In the genomic region with DNA sequence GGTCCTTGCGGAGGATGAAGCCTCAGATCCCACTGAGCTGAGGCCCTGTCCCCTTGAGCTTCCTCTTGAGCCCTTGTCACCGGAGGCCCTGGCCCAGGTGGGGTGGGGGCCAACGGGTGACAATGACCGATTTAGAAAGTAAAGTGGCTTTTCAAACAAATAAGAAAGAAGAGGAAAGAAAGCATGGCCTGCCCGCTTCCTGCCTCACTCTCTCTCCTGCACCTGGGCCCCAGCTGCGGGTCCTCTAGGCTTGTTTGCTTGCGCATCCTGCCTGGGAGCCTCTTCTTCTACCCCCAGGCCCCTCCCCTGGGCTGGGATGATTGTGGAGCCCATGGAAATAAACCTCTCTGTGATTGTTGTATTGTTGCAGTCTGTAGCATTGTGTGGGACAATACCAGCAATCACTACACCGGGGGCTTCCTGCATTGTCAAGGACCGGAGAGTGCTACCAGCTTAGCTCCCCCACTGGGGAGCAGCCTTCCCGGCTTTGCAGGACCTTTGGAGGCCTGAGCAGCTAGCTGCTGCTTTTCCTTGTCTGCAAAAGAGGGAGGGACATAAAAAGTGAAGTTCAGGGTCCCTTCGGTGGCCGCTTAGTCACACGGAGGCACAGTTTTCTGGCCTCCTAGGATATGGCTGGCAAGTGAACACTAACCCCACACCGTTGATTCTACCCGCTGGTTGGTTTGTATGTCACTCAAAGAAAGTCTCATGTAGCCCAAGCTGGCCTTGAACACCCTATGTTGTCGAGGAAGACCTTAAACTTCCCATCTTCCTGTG, we compare ENCODE assay signal across 9 mouse cellular contexts. TPM values are rescaled to one million over a fixed set of nuclear protein-coding genes. Genes with fewer than 3 reads are reported as not detected.
DNase-seq lines count a peak whose midpoint lies in the region; ATAC-seq lines count a peak whose summit lies in the region.
"Had no signal": no experiment of that assay in that cellular context is flagged by ENCODE, and none has a peak within 500 bp of the region (broad histone marks: within the 10 kb centered on the region; RNA-seq: fewer than 3 reads in every experiment).

No protein-coding gene starts in this region.

- H3K4me1 ChIP-seq in lung, embryonic 16.5 days (replicated peaks; ENCODE audit: control insufficient read depth, insufficient read depth, low read length) = peaks cover 8% of the 10 kb centered on the region
- peaks cover 15% of the 10 kb centered on the region for H3K4me1 ChIP-seq in limb, embryonic 12.5 days (replicated peaks)

- H3K9me3 ChIP-seq in lung, embryonic 16.5 days (ENCODE audit: control insufficient read depth, low read length) = 0 out of 2 replicates have a peak, but pooled peaks cover 3% of the 10 kb centered on the region
- H3K9me3 ChIP-seq in limb, embryonic 12.5 days = peaks cover 11% of the 10 kb centered on the region; the same call in 1 of the 2 replicates

- H3K4me2 ChIP-seq in lung, embryonic 16.5 days (ENCODE audit: low read depth, low read length) = no peak overlapping the region
- H3K4me2 ChIP-seq in limb, embryonic 12.5 days = no peak overlapping the region

- no peaks in the 10 kb centered on the region for H3K36me3 ChIP-seq in lung, embryonic 16.5 days (ENCODE audit: control insufficient read depth, insufficient read depth, low read length)
- no peaks in the 10 kb centered on the region for H3K36me3 ChIP-seq in limb, embryonic 12.5 days

- H3K27me3 ChIP-seq in lung, embryonic 16.5 days (ENCODE audit: control insufficient read depth, insufficient read depth, low read depth, low read length) = no peaks in the 10 kb centered on the region
- H3K27me3 ChIP-seq in limb, embryonic 12.5 days = no peaks in the 10 kb centered on the region

- peak; percentile 68 for DNase-seq in adrenal gland, adult 2 months
- no peak for DNase-seq in adrenal gland, postnatal 4 days (ENCODE audit: low spot score in 2 of 2)
- DNase-seq in lung, postnatal 14 days = no peak
- peak; percentile 94 for DNase-seq in thymus, postnatal 0 days (ENCODE audit: low spot score)
- DNase-seq in frontal cortex, postnatal 10 days (ENCODE audit: low spot score in 2 of 2) = no peak
- DNase-seq in cerebellum, postnatal 25 days = no peak

- H3K4me3 ChIP-seq in lung, embryonic 16.5 days (ENCODE audit: low read length) = no peak overlapping the region
- H3K4me3 ChIP-seq in limb, embryonic 12.5 days (replicated peaks) = no peak overlapping the region

- H3K27ac ChIP-seq in lung, embryonic 16.5 days (ENCODE audit: low read length) = peak overlapping the region; percentile 44
- peak overlapping the region; percentile 51 for H3K27ac ChIP-seq in limb, embryonic 12.5 days
- H3K27ac ChIP-seq: macrophage had no signal

- WGBS in lung, embryonic 16.5 days = 41% methylated on average over 16 of the region's 16 CpGs
- 58% methylated on average over 16 of the region's 16 CpGs for WGBS in limb, embryonic 12.5 days

- peak; percentile 64 for ATAC-seq in lung, embryonic 16.5 days (ENCODE audit: low read depth)
- ATAC-seq in limb, embryonic 12.5 days (ENCODE audit: insufficient number of reproducible peaks, insufficient read depth, low FRiP score, low TSS enrichment, low read depth) = no peak

- H3K9ac ChIP-seq in lung, embryonic 16.5 days (ENCODE audit: low read length) = no peak overlapping the region
- no peak overlapping the region for H3K9ac ChIP-seq in limb, embryonic 12.5 days (replicated peaks)

RNA-seq across cellular contexts. Expression of gene Rpl11, which starts 35.9 kb away (rescaled TPM):
- 100 to 1,000 TPM; 582 to 615 TPM for total RNA-seq in adrenal gland, adult 2 months (2021)
- 162 and 164 TPM in 2 replicates for polyA plus RNA-seq in adrenal gland, adult 2 months (2012; rRNA removed)
- 100 to 1,000 TPM; 700 to 707 TPM for total RNA-seq in adrenal gland, postnatal 4 days (2021)
- polyA plus RNA-seq in lung, embryonic 16.5 days (2015; fragmentation: Nextera tagmentation; extraction: Ambion mirVana) = 458 and 506 TPM in 2 replicates
- polyA plus RNA-seq in limb, embryonic 12.5 days (2016; fragmentation: Nextera tagmentation; extraction: Ambion mirVana) = 442 and 453 TPM in 2 replicates
- polyA plus RNA-seq in thymus, postnatal 0 days (2015; fragmentation: Nextera tagmentation; extraction: Ambion mirVana) = 717 and 718 TPM in 2 replicates

RNA-seq across cellular contexts. Expression of gene Id3, which starts 54.1 kb away (rescaled TPM):
- total RNA-seq in adrenal gland, adult 2 months (2021) = 10 to 100 TPM; 31.5 to 70.5 TPM
- 235 and 298 TPM in 2 replicates for polyA plus RNA-seq in adrenal gland, adult 2 months (2012; rRNA removed)
- total RNA-seq in adrenal gland, postnatal 4 days (2021) = 10 to 100 TPM; 97.4 to 99.5 TPM
- polyA plus RNA-seq in lung, embryonic 16.5 days (2015; fragmentation: Nextera tagmentation; extraction: Ambion mirVana) = 560 and 561 TPM in 2 replicates
- polyA plus RNA-seq in limb, embryonic 12.5 days (2016; fragmentation: Nextera tagmentation; extraction: Ambion mirVana) = 652 and 658 TPM in 2 replicates
- polyA plus RNA-seq in thymus, postnatal 0 days (2015; fragmentation: Nextera tagmentation; extraction: Ambion mirVana) = 262 and 327 TPM in 2 replicates

Comparison
In these comparisons a context has a peak if more than half of its experiments do, and no peak if none do; other contexts are left out.
1. DNase-seq: peak in adrenal gland, adult 2 months (single experiment) and thymus, postnatal 0 days (single experiment); none in adrenal gland, postnatal 4 days (0 of 2), lung, postnatal 14 days (single experiment), frontal cortex, postnatal 10 days (0 of 2) and cerebellum, postnatal 25 days (0 of 2).